Mouse (Mus musculus) kidney, adult 2 months (tissue): Measurements from ENCODE around the gene Svs4.
"Not testable (repeated sequence)": the region's sequence is repeated elsewhere in the genome, so short reads cannot be mapped to it uniquely, and the experiment has no call there.

ENCODE experiments used
- CTCF ChIP-seq: fragments of 200-500 bp; conservative IDR thresholded peaks from 2 replicates; pipeline ENCODE4 v1.5.1; 2011; ENCODE audit warnings: low read depth, mild to moderate bottlenecking, control low read depth, low read length, moderate library complexity, mixed read lengths; ENCODE audit not compliant: insufficient read depth, insufficient read length
- POLR2A ChIP-seq: fragments of 200-500 bp; IDR thresholded peaks from one replicate; pipeline ENCODE4 v1.6.1; 2011; ENCODE audit warnings: low read depth, low read length, control low read depth

GRCm38 (mm10) chr2:164288968-164289367 lies 10.7 kb upstream of the Svs4 start, which contains the start of gene Svs3a:
- TF ChIP-seq CTCF, POLR2A: not testable (repeated sequence)
